Mouse (Mus musculus) WW6 (cell line): ENCODE measurements around the gene Slc16a10.

Source experiments
- DNase-seq: peaks from one replicate; pipeline ENCODE4 v3.0.0-alpha.2; 2013; ENCODE audit warnings: low read depth, low spot score

Slc16a10 gene

GRCm38 (mm10) chr10:40069270-40069669, 72.8 kb downstream of the Slc16a10 start:
- DNase-seq = no peak

- no peak for DNase-seq
Observed at GRCm38 (mm10) chr10:40068595-40068994, 73.5 kb downstream of the Slc16a10 start.

GRCm38 (mm10) chr10:40067529-40067928, 74.5 kb downstream of the Slc16a10 start:
- no peak for DNase-seq

- DNase-seq = no peak
Observed at GRCm38 (mm10) chr10:40067071-40067470, 75.0 kb downstream of the Slc16a10 start.

- no peak for DNase-seq
Observed at GRCm38 (mm10) chr10:40065357-40065756, 76.7 kb downstream of the Slc16a10 start.

- DNase-seq = no peak
Observed at GRCm38 (mm10) chr10:40063291-40063890, 78.7 kb downstream of the Slc16a10 start.

GRCm38 (mm10) chr10:40062812-40063211, 79.2 kb downstream of the Slc16a10 start:
- no peak for DNase-seq

GRCm38 (mm10) chr10:40061926-40062325, 80.1 kb downstream of the Slc16a10 start:
- DNase-seq = no peak

- DNase-seq = no peak
Observed at GRCm38 (mm10) chr10:40058786-40059120, 83.3 kb downstream of the Slc16a10 start.

GRCm38 (mm10) chr10:40058062-40058785, 83.8 kb downstream of the Slc16a10 start:
- no peak for DNase-seq

- no peak for DNase-seq
Observed at GRCm38 (mm10) chr10:40057615-40058014, 84.4 kb downstream of the Slc16a10 start.

- DNase-seq = no peak
Observed at GRCm38 (mm10) chr10:40054455-40054854, 87.6 kb downstream of the Slc16a10 start.

- DNase-seq = no peak
Observed at GRCm38 (mm10) chr10:40053896-40054295, 88.2 kb downstream of the Slc16a10 start.

- no peak for DNase-seq
Observed at GRCm38 (mm10) chr10:40053257-40053895, 88.7 kb downstream of the Slc16a10 start.

GRCm38 (mm10) chr10:40051997-40052396, 90.1 kb downstream of the Slc16a10 start:
- no peak for DNase-seq

GRCm38 (mm10) chr10:40050763-40051162, 91.3 kb downstream of the Slc16a10 start:
- no peak for DNase-seq

- DNase-seq = no peak
Observed at GRCm38 (mm10) chr10:40041339-40041738, 100.7 kb downstream of the Slc16a10 start.

- DNase-seq = no peak
Observed at GRCm38 (mm10) chr10:40036686-40037560, 105.1 kb downstream of the Slc16a10 start.

- no peak for DNase-seq
Observed at GRCm38 (mm10) chr10:40034956-40035355, 107.1 kb downstream of the Slc16a10 start.

GRCm38 (mm10) chr10:40032897-40033296, 109.2 kb downstream of the Slc16a10 start:
- no peak for DNase-seq

- no peak for DNase-seq
Observed at GRCm38 (mm10) chr10:40030716-40031115, 111.3 kb downstream of the Slc16a10 start.

- DNase-seq = no peak
Observed at GRCm38 (mm10) chr10:40029610-40030009, 112.4 kb downstream of the Slc16a10 start.
